Mouse (Mus musculus) bone marrow macrophage, adult 2 months (primary cell): ENCODE results near the gene Acsm4.

Experiments
- CTCF ChIP-seq: IDR thresholded peaks from 2 replicates; pipeline ENCODE4 v1.5.1; 2012; ENCODE audit warnings: low read depth, mild to moderate bottlenecking, low read length, moderate library complexity
- POLR2A ChIP-seq: IDR thresholded peaks from 2 replicates; pipeline ENCODE4 v1.6.1; 2012; ENCODE audit warnings: mild to moderate bottlenecking, low read depth, low read length, borderline replicate concordance

GRCm38 (mm10) chr7:119694926-119695325 lies 5.1 kb downstream of the Acsm4 start:
- TF ChIP-seq CTCF (no peak), POLR2A (no peak)
